Mouse (Mus musculus): Measurements from ENCODE around the gene Gal3st2. TPM values are rescaled to one million over a fixed set of nuclear protein-coding genes. Genes with fewer than 3 reads are reported as not detected.
"Not testable (repeated sequence)": the region's sequence is repeated elsewhere in the genome, so short reads cannot be mapped to it uniquely, and the experiment has no call there.

Gal3st2 gene
- polyA plus RNA-seq, 1 experiment from 2014 or later = 0.13 TPM

DNA sequence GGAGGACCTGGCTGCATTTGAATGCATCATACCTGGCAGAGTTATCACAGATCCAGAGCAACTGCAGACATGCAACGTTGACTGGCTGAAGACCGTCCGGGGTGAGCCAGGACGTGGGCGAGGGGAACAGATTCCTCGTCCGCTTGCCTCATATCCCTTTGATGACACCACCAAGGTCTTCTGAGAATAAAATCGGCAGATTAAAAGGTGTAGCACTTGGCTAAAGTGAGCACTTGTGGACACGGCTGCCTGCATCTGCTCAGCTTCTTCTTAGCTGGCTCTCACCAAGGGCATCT lies 34.6 kb upstream of the Gal3st2 start:
- Histone ChIP-seq H3K27ac (ENCODE audit: low read length) (no peak overlapping the region), H3K27me3 (replicated peaks; ENCODE audit: control insufficient read depth, insufficient read depth, low read length) (no peaks in the 10 kb centered on the region), H3K9ac (ENCODE audit: low read depth, low read length) (peak overlapping the region; percentile 81), H3K4me2 (ENCODE audit: low read depth, low read length) (peak overlapping the region; percentile 87; the same call in 1 of the 2 replicates), H3K9me3 (ENCODE audit: control insufficient read depth, low read length) (no peaks in the 10 kb centered on the region), H3K36me3 (ENCODE audit: control insufficient read depth, insufficient read depth, low read length) (no peaks in the 10 kb centered on the region), H3K4me1 (ENCODE audit: control insufficient read depth, insufficient read depth, low read length) (peaks cover 12% of the 10 kb centered on the region), H3K4me3 (ENCODE audit: low read length) (peak overlapping the region; percentile 60; the same call in 1 of the 2 replicates)
- no peak for ATAC-seq
- 95% methylated on average over 9 of the region's 9 CpGs for WGBS

DNA sequence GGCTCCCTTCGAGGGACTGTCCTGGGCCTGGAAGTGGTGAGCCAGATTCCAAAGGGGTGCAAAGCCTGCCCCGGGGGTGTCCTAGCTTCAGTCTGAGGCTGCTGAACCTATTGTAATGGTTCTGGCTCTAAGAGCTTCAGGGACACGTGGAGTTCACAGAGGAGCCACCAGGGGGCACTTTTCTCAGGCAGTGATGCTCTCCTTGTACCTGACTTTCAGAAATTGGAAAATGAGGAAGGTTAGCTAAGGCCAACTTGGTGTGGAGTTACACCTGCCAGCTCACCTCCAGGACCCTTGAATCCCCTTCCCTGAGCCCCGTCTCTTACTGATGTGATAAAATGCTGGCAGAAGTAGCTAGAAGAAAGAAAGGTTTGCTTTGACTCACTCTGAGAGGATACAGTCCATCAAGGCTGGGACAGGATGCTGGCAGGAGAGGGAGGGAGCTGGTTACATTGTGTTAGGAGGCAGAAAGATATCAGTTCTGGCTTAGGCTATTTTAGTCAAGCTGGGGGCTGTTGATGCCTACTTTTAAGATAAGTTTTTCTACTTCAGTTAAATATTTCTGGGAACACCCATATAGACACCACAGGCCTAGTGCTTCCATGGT lies 28.2 kb upstream of the Gal3st2 start:
- not testable (repeated sequence) for H3K4me3 ChIP-seq (ENCODE audit: low read length); H3K9ac ChIP-seq (ENCODE audit: low read depth, low read length); H3K9me3 ChIP-seq (ENCODE audit: control insufficient read depth, low read length); H3K27ac ChIP-seq (ENCODE audit: low read length); H3K36me3 ChIP-seq (ENCODE audit: control insufficient read depth, insufficient read depth, low read length); H3K4me1 ChIP-seq (ENCODE audit: control insufficient read depth, insufficient read depth, low read length); H3K27me3 ChIP-seq (replicated peaks; ENCODE audit: control insufficient read depth, insufficient read depth, low read length); H3K4me2 ChIP-seq (ENCODE audit: low read depth, low read length)
- 81% methylated on average over 1 of the region's 4 CpGs for WGBS
- peak; percentile 47; the same call in 1 of the 2 replicates for ATAC-seq

DNA sequence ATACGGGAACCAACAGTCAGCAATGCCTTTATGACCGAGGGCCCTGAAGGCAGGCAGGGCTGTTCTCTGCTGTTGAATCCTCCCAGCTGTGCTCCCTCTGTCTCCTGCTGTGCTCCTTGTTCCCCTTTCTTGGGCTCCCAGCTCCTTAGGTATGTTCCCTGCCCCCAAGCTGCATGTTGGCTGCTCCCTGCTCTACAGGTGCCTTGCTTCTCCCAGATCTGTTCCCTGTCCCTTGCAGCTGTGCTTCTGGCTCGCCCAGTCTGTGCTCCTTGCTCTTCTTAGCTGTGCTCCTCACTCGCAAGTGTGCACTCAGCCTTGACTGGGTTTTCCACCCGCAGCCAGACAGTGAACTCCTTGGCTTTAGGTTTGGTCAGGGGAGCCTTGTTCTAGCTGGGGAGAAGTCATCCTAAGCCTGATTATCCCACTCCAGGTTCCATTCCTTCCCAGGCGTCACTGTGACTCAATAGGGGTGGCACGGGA lies 26.4 kb upstream of the Gal3st2 start:
- ATAC-seq = no peak
- no peaks in the 10 kb centered on the region for H3K27me3 ChIP-seq (replicated peaks; ENCODE audit: control insufficient read depth, insufficient read depth, low read length)
- 79% methylated on average over 7 of the region's 7 CpGs for WGBS
- no peaks in the 10 kb centered on the region for H3K9me3 ChIP-seq (ENCODE audit: control insufficient read depth, low read length)
- no peak overlapping the region for H3K27ac ChIP-seq (ENCODE audit: low read length)
- H3K9ac ChIP-seq (ENCODE audit: low read depth, low read length) = no peak overlapping the region
- H3K4me2 ChIP-seq (ENCODE audit: low read depth, low read length) = no peak overlapping the region
- H3K36me3 ChIP-seq (ENCODE audit: control insufficient read depth, insufficient read depth, low read length) = 0 out of 2 replicates have a peak, but pooled peaks cover 3% of the 10 kb centered on the region
- no peaks in the 10 kb centered on the region for H3K4me1 ChIP-seq (ENCODE audit: control insufficient read depth, insufficient read depth, low read length)
- no peak overlapping the region for H3K4me3 ChIP-seq (ENCODE audit: low read length)

DNA sequence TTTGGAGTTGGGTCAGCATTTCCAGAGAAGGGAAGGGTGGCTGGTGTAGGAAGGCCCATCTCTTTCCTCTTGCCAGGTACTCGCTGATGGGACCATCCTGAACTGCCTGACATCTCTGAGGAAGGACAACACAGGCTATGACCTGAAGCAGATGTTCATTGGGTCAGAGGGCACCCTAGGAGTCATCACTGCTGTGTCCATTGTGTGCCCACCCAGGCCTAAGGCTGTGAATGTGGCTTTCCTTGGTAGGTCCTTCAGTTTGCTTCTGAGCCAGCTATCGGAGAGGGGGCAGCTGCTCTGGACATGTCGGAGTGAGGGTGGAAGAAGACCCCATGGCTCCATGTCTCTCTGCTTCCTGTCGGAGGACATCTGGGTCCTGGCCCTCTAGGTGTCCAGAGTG lies 25.9 kb upstream of the Gal3st2 start:
- Histone ChIP-seq H3K9ac (ENCODE audit: low read depth, low read length) (no peak overlapping the region), H3K27ac (ENCODE audit: low read length) (no peak overlapping the region), H3K4me2 (ENCODE audit: low read depth, low read length) (no peak overlapping the region), H3K27me3 (replicated peaks; ENCODE audit: control insufficient read depth, insufficient read depth, low read length) (no peaks in the 10 kb centered on the region), H3K9me3 (ENCODE audit: control insufficient read depth, low read length) (no peaks in the 10 kb centered on the region), H3K4me1 (ENCODE audit: control insufficient read depth, insufficient read depth, low read length) (no peaks in the 10 kb centered on the region), H3K4me3 (ENCODE audit: low read length) (no peak overlapping the region), H3K36me3 (ENCODE audit: control insufficient read depth, insufficient read depth, low read length) (0 out of 2 replicates have a peak, but pooled peaks cover 3% of the 10 kb centered on the region)
- WGBS = 92% methylated on average over 4 of the region's 4 CpGs
- no peak for ATAC-seq

DNA sequence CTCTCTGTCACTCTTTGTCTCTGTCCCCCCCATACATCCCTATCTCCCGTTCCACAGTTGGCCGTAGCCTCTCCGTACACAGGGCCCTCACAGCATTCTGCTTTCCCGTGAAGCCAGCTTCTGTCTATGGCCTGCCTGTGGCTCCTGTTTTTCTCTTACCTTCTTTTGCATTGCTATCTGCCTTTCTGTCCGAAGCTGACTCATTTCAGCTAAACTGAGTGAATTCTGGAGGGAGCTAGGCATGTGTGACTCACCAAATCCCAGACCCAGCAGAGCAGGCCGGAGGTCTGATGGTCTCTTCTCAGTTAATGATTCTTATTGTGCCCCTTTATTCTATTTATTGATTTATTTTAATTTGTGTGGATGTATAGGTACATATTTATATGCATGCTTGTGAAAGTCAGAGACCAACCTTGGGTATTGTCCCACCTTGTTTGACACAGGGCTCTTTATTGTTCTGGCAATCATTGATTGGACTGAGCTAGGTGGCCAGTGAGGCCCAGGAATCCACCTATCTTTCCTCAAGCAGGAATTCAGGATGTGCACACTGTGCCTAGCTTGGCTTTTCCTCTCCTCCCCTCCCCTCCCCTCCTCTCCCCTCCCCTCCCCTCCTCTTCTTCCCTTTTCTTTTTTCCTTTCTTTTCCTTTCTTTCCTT lies 25.1 kb upstream of the Gal3st2 start:
- 86% methylated on average over 6 of the region's 6 CpGs for WGBS
- H3K4me2 ChIP-seq (ENCODE audit: low read depth, low read length) = no peak overlapping the region
- H3K36me3 ChIP-seq (ENCODE audit: control insufficient read depth, insufficient read depth, low read length) = 0 out of 2 replicates have a peak, but pooled peaks cover 3% of the 10 kb centered on the region
- no peaks in the 10 kb centered on the region for H3K4me1 ChIP-seq (ENCODE audit: control insufficient read depth, insufficient read depth, low read length)
- H3K27me3 ChIP-seq (replicated peaks; ENCODE audit: control insufficient read depth, insufficient read depth, low read length) = no peaks in the 10 kb centered on the region
- H3K9me3 ChIP-seq (ENCODE audit: control insufficient read depth, low read length) = no peaks in the 10 kb centered on the region
- H3K27ac ChIP-seq (ENCODE audit: low read length) = no peak overlapping the region
- H3K9ac ChIP-seq (ENCODE audit: low read depth, low read length) = no peak overlapping the region
- H3K4me3 ChIP-seq (ENCODE audit: low read length) = no peak overlapping the region
- no peak for ATAC-seq

DNA sequence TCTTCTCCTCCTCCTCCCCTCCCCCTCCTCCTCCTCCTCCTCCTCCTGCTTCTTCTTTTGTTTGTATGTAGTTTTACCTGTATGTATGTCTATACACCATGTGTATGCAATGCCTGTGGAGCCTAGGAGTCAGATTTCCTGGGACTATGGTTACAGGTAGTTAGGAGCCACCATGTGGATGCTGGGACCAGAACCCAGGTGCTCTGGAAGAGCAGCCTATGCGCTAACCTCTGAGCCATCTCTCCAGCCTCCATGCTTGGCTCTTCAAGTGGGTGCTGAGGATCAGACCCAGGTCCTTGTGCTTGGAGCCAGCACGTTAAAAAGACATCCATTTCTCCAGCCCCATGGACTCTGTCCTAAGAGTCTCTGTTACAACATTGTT lies 24.6 kb upstream of the Gal3st2 start:
- no peaks in the 10 kb centered on the region for H3K9me3 ChIP-seq (ENCODE audit: control insufficient read depth, low read length)
- no peak overlapping the region for H3K4me2 ChIP-seq (ENCODE audit: low read depth, low read length)
- H3K4me3 ChIP-seq (ENCODE audit: low read length) = no peak overlapping the region
- H3K36me3 ChIP-seq (ENCODE audit: control insufficient read depth, insufficient read depth, low read length) = 0 out of 2 replicates have a peak, but pooled peaks cover 3% of the 10 kb centered on the region
- H3K4me1 ChIP-seq (ENCODE audit: control insufficient read depth, insufficient read depth, low read length) = no peaks in the 10 kb centered on the region
- 97% methylated on average over 2 of the region's 2 CpGs for WGBS
- no peak overlapping the region for H3K9ac ChIP-seq (ENCODE audit: low read depth, low read length)
- no peaks in the 10 kb centered on the region for H3K27me3 ChIP-seq (replicated peaks; ENCODE audit: control insufficient read depth, insufficient read depth, low read length)
- ATAC-seq = no peak
- H3K27ac ChIP-seq (ENCODE audit: low read length) = no peak overlapping the region

DNA sequence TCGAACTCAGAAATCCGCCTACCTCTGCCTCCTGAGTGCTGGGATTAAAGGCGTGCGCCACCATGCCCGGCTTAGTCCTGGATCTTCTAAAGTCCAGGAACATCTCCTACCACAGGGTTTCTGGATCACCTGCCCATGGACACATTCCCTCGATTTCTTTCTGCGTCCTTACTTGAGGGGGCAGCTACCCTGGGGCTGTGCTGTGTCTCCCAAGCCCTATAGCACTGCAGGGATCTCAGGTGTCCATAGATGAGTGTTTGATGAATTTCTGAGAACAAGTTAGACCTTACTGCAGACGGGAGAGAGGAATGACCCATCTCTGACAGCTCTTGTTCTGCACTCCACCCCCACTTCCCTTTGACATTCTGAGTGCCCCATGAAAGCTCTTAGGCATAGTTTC lies 23.8 kb upstream of the Gal3st2 start:
- Histone ChIP-seq H3K4me2 (ENCODE audit: low read depth, low read length) (no peak overlapping the region), H3K27ac (ENCODE audit: low read length) (no peak overlapping the region), H3K4me1 (ENCODE audit: control insufficient read depth, insufficient read depth, low read length) (no peaks in the 10 kb centered on the region), H3K9me3 (ENCODE audit: control insufficient read depth, low read length) (no peaks in the 10 kb centered on the region), H3K4me3 (ENCODE audit: low read length) (no peak overlapping the region), H3K27me3 (replicated peaks; ENCODE audit: control insufficient read depth, insufficient read depth, low read length) (no peaks in the 10 kb centered on the region), H3K36me3 (ENCODE audit: control insufficient read depth, insufficient read depth, low read length) (0 out of 2 replicates have a peak, but pooled peaks cover 3% of the 10 kb centered on the region), H3K9ac (ENCODE audit: low read depth, low read length) (no peak overlapping the region)
- ATAC-seq = no peak
- 94% methylated on average over 8 of the region's 8 CpGs for WGBS

DNA sequence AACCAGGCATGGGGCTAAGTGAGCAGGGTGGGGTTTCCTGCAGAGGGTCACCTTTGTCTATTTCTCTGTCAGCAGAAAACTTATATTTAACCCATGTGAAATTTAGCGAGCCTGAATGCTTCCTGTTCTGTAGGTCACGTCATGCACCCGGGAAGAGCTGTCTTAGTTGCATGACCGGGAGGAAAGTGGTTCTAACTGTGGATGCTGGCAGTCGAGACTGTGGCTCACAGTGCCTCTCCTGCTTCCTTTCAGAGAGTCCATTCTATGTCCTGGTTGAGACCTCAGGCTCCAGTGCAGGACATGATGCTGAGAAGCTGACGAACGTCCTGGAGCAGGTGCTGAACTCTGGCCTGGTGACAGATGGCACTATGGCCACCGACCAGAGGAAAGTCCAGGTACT lies 22.5 kb upstream of the Gal3st2 start:
- not testable (repeated sequence) for H3K27ac ChIP-seq (ENCODE audit: low read length)
- 85% methylated on average over 7 of the region's 8 CpGs for WGBS

GRCm38 (mm10) chr1:93845766-93846366 lies 15.2 kb upstream of the Gal3st2 start:
- H3K27me3 ChIP-seq (replicated peaks; ENCODE audit: control insufficient read depth, insufficient read depth, low read length); H3K4me2 ChIP-seq (ENCODE audit: low read depth, low read length); H3K27ac ChIP-seq (ENCODE audit: low read length); H3K4me1 ChIP-seq (ENCODE audit: control insufficient read depth, insufficient read depth, low read length); H3K9ac ChIP-seq (ENCODE audit: low read depth, low read length); H3K36me3 ChIP-seq (ENCODE audit: control insufficient read depth, insufficient read depth, low read length); H3K4me3 ChIP-seq (ENCODE audit: low read length); H3K9me3 ChIP-seq (ENCODE audit: control insufficient read depth, low read length): not testable (repeated sequence)
- 63% methylated on average over 1 of the region's 3 CpGs for WGBS
- peak; percentile 82 for ATAC-seq

More for the DNA sequence above, 22.5 kb upstream of the Gal3st2 start:
- H3K4me2 ChIP-seq (ENCODE audit: low read depth, low read length); H3K4me1 ChIP-seq (ENCODE audit: control insufficient read depth, insufficient read depth, low read length); H3K9ac ChIP-seq (ENCODE audit: low read depth, low read length); H3K9me3 ChIP-seq (ENCODE audit: control insufficient read depth, low read length); H3K4me3 ChIP-seq (ENCODE audit: low read length); ATAC-seq; H3K36me3 ChIP-seq (ENCODE audit: control insufficient read depth, insufficient read depth, low read length); H3K27me3 ChIP-seq (replicated peaks; ENCODE audit: control insufficient read depth, insufficient read depth, low read length): not testable (repeated sequence)
